Mouse (Mus musculus) lung, adult 2 months (tissue): ENCODE data around the gene Pitpnc1.

Source experiments
- CTCF ChIP-seq: fragments of 200-500 bp; IDR thresholded peaks from 2 replicates; pipeline ENCODE4 v1.5.1; 2011; ENCODE audit warnings: mild to moderate bottlenecking, low read length, control low read depth; ENCODE audit not compliant: insufficient read depth
- POLR2A ChIP-seq: fragments of 200-500 bp; IDR thresholded peaks from 2 replicates; pipeline ENCODE4 v1.6.1; 2011; ENCODE audit warnings: low read depth, mild to moderate bottlenecking, control low read depth, low read length, borderline replicate concordance; ENCODE audit errors: extremely low read depth

GRCm38 (mm10) chr11:107466611-107467391 is 3.7 kb downstream of the Pitpnc1 start:
- TF ChIP-seq CTCF: no peak
- no peak for TF ChIP-seq POLR2A
